Mouse (Mus musculus) C2C12 (cell line): Measurements from ENCODE around the gene Mmp8. TPM values are rescaled to one million over a fixed set of nuclear protein-coding genes. Genes with fewer than 3 reads are reported as not detected.

Experiments
- H3K27me3 ChIP-seq: one replicate; pipeline ENCODE4 v1.6.1; 2011; ENCODE audit not compliant: control insufficient read depth, insufficient read depth, insufficient read length
- H3K36me3 ChIP-seq: one replicate; pipeline ENCODE4 v1.6.1; 2011; ENCODE audit not compliant: control insufficient read depth, insufficient read depth
- H3K4me3 ChIP-seq: one replicate; pipeline ENCODE4 v1.5.1; 2011; ENCODE audit warnings: mild to moderate bottlenecking, control low read depth; ENCODE audit not compliant: poor library complexity, insufficient read depth, severe bottlenecking
- H3K79me2 ChIP-seq: one replicate; pipeline ENCODE4 v1.6.1; 2011; ENCODE audit not compliant: control insufficient read depth, insufficient read depth
- H3K79me3 ChIP-seq: one replicate; pipeline ENCODE4 v1.6.1; 2011; ENCODE audit warnings: low read depth, control low read depth
- H3ac ChIP-seq: one replicate; pipeline ENCODE3; 2011; ENCODE audit warnings: low read depth; ENCODE audit not compliant: control insufficient read depth, insufficient read length
- CEBPB ChIP-seq: IDR thresholded peaks from one replicate; pipeline ENCODE4 v1.6.1; 2011; ENCODE audit warnings: low read depth, mild to moderate bottlenecking, control low read depth, moderate library complexity
- CTCF ChIP-seq: IDR thresholded peaks from one replicate; pipeline ENCODE4 v1.5.1; 2011; ENCODE audit not compliant: control insufficient read depth, insufficient read depth, insufficient read length
- FOSL1 ChIP-seq: IDR thresholded peaks from one replicate; pipeline ENCODE4 v1.8.0; 2011; ENCODE audit warnings: mild to moderate bottlenecking, low read length; ENCODE audit not compliant: poor library complexity, insufficient read depth, severe bottlenecking
- MAX ChIP-seq: IDR thresholded peaks from one replicate; pipeline ENCODE4 v1.6.1; 2011; ENCODE audit warnings: mild to moderate bottlenecking, control low read depth
- MYOD1 ChIP-seq: IDR thresholded peaks from one replicate; pipeline ENCODE4 v1.6.1; 2011; ENCODE audit warnings: low read depth; ENCODE audit not compliant: control insufficient read depth, insufficient read length
- MYOG ChIP-seq: IDR thresholded peaks from one replicate; pipeline ENCODE4 v1.6.1; 2011; ENCODE audit not compliant: control insufficient read depth, insufficient read length; ENCODE audit errors: extremely low read depth
- USF1 ChIP-seq: IDR thresholded peaks from one replicate; pipeline ENCODE4 v1.6.1; 2011; ENCODE audit warnings: low read depth, mild to moderate bottlenecking, control low read depth, moderate library complexity
- polyA plus RNA-seq: library from polyadenylated mRNA; unstranded; fragments of >200 nt; fragmentation: generic; extraction: Trizol; gene quantifications from one replicate; pipeline ENCODE4 v1.2.1, GENCODE M21; 2012; ENCODE audit warnings: missing spikeins

Mmp8 gene
- polyA plus RNA-seq, 1 experiment = not detected

GRCm38 (mm10) chr9:7544923-7545457 lies 13.3 kb upstream of the Mmp8 start:
- H3ac ChIP-seq = no peak overlapping the region
- H3K4me3 ChIP-seq = no peak overlapping the region
- H3K79me3 ChIP-seq = no peaks in the 10 kb centered on the region
- no peak for TF ChIP-seq MAX
- TF ChIP-seq CEBPB = no peak
- TF ChIP-seq MYOD1 = no peak
- no peak for TF ChIP-seq MYOG
- TF ChIP-seq USF1 = no peak
- TF ChIP-seq FOSL1 = no peak
- TF ChIP-seq CTCF = no peak
- no peaks in the 10 kb centered on the region for H3K79me2 ChIP-seq
- no peaks in the 10 kb centered on the region for H3K27me3 ChIP-seq
- no peaks in the 10 kb centered on the region for H3K36me3 ChIP-seq

GRCm38 (mm10) chr9:7545471-7545870 lies 12.8 kb upstream of the Mmp8 start:
- H3K36me3 ChIP-seq = no peaks in the 10 kb centered on the region
- no peaks in the 10 kb centered on the region for H3K79me2 ChIP-seq
- H3ac ChIP-seq = no peak overlapping the region
- H3K4me3 ChIP-seq = no peak overlapping the region
- no peaks in the 10 kb centered on the region for H3K27me3 ChIP-seq
- H3K79me3 ChIP-seq = no peaks in the 10 kb centered on the region
- TF ChIP-seq FOSL1 = no peak
- TF ChIP-seq MAX = no peak
- no peak for TF ChIP-seq MYOD1
- TF ChIP-seq MYOG = no peak
- no peak for TF ChIP-seq CTCF
- no peak for TF ChIP-seq USF1
- TF ChIP-seq CEBPB = no peak

DNA sequence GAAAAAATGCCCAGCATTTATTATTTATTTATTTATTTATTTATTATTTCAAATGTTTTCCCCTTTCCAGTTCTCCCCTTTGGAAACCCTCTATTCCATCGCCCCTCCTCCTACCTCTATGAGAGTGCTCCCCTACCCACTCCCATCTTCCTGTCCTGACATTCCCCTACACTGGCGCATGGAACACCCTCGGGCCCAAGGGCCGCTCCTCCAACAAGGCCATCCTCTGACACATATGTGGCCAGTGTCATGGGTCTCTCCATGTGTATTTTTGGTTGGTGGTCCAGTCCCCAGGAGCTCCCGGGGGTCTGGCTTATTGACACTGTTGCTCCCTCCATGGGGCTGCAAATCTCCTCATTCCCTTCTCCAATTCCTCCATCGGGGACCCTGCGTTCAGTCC lies 12.3 kb upstream of the Mmp8 start:
- H3K4me3 ChIP-seq = no peak overlapping the region
- no peaks in the 10 kb centered on the region for H3K27me3 ChIP-seq
- no peaks in the 10 kb centered on the region for H3K79me2 ChIP-seq
- H3ac ChIP-seq = no peak overlapping the region
- TF ChIP-seq FOSL1 (no peak), CTCF (no peak), MYOG (no peak), USF1 (no peak), CEBPB (no peak)
- H3K36me3 ChIP-seq = no peaks in the 10 kb centered on the region
- no peaks in the 10 kb centered on the region for H3K79me3 ChIP-seq

DNA sequence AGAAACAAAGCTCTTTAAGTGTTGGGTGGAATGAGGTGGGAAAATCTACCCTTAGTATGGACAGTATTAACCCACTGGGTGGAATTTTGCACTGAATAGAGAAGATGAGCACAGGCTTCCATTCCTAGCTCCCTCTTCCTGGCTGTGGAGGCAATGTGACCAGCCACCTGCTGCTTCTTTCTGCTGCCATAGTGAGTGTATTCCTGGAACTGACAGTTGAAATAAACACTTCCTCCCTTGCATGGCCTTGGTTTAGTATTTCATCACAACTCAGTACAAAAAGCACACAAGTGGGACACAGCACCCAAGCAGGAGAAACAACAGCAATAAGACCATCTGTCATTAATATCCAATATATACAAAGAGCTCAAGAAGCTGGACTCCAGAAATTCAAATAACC lies 6.3 kb upstream of the Mmp8 start:
- TF ChIP-seq MAX (no peak), CTCF (no peak), MYOG (no peak), CEBPB (no peak), FOSL1 (no peak), USF1 (no peak), MYOD1 (no peak)
- Histone ChIP-seq H3K79me3 (no peaks in the 10 kb centered on the region), H3K79me2 (no peaks in the 10 kb centered on the region), H3K36me3 (no peaks in the 10 kb centered on the region), H3K27me3 (no peaks in the 10 kb centered on the region), H3K4me3 (no peak overlapping the region), H3ac (no peak overlapping the region)

- H3K27me3 ChIP-seq = no peaks in the 10 kb centered on the region
- no peaks in the 10 kb centered on the region for H3K79me2 ChIP-seq
- TF ChIP-seq CTCF (no peak), MAX (no peak), USF1 (no peak), CEBPB (no peak)
- H3ac ChIP-seq = no peak overlapping the region
- H3K79me3 ChIP-seq = no peaks in the 10 kb centered on the region
- H3K36me3 ChIP-seq = no peaks in the 10 kb centered on the region
- no peak overlapping the region for H3K4me3 ChIP-seq
Observed at GRCm38 (mm10) chr9:7553536-7553935, 4.7 kb upstream of the Mmp8 start.

DNA sequence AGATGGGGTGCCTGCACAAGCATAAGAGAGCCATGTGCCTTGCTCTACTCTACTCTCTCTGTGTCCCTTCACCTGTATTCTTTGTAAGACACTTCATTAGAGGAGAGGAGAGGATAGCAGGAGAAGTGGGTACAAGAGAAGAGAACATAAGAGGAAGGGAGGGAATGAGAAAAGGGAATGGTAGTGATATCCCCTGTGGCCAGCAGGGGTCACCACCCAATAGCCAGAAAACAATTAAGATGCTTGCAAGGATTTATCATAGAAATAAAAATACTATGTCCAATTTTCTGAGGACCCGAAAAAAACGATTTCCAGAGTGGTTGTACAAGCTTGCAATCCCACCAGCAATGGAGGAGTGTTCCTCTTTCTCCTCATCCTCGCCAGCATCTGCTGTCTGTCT lies 3.9 kb upstream of the Mmp8 start:
- no peaks in the 10 kb centered on the region for H3K79me2 ChIP-seq
- no peak overlapping the region for H3K4me3 ChIP-seq
- no peaks in the 10 kb centered on the region for H3K79me3 ChIP-seq
- H3K36me3 ChIP-seq = no peaks in the 10 kb centered on the region
- no peak overlapping the region for H3ac ChIP-seq
- TF ChIP-seq FOSL1 (no peak), MYOG (no peak), USF1 (no peak), MYOD1 (no peak), MAX (no peak), CEBPB (no peak), CTCF (no peak)
- H3K27me3 ChIP-seq = no peaks in the 10 kb centered on the region
